Mouse (Mus musculus) liver, adult 10 weeks (tissue): ENCODE data around the gene Smc3. TPM values are rescaled to one million over a fixed set of nuclear protein-coding genes. Genes with fewer than 3 reads are reported as not detected.

Experiments
- polyA plus RNA-seq: library from polyadenylated mRNA; stranded (reverse); fragments of 350-450 nt; fragmentation: Illumina TruSeq; extraction: RNeasy Lipid Tissue Mini Kit (QIAGEN cat#74804); gene quantifications from one replicate; pipeline ENCODE4 v1.2.3, GENCODE M21; 2014; ENCODE audit warnings: low read depth, low replicate concordance

Gene Smc3
- polyA plus RNA-seq, result 26.4 TPM

GRCm38 (mm10) chr19:53599757-53600539 is at the start of gene Smc3:
TSS of gene Smc3 (plus strand) at chr19:53600398.

DNA sequence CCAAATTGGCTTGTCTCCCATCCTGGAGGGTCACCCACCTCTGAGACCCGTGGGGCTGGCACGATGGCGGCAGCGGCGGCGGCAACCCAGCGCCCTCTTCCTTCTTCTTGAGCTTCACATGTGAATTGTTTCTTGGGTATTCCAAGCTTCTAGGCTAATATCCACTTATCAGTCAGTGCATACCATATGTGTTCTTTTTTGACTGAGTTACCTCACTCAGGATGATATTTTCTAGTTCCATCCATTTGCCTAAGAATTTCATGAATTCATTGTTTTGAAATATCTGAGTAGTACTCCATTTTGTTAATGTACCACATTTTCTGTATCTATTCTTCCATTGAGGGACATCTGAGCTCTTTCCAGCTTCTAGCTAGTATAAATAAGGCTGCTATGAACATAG is 11.2 kb upstream of the Smc3 start, which contains the start of gene Nutf2-ps1:
TSS of gene Nutf2-ps1 (minus strand) at position 101 of the 400 bp plus-strand sequence.

GRCm38 (mm10) chr19:53676718-53677634 is 76.8 kb downstream of the Smc3 start, which contains the start of gene Rbm20:
TSS of gene Rbm20 (plus strand) at chr19:53677306.

Other genes starting within 250 kb of the Smc3 start
- not detected for gene Gm10197, start 228.6 kb upstream of the Smc3 start, polyA plus RNA-seq
- gene Smndc1, start 209.8 kb upstream of the Smc3 start, polyA plus RNA-seq, result 35.9 TPM
- 0.50 TPM for gene Dusp5, start 71.3 kb upstream of the Smc3 start, polyA plus RNA-seq
- gene Nutf2-ps1, start 11.3 kb upstream of the Smc3 start, polyA plus RNA-seq, result 10.7 TPM
- 0.61 TPM for gene Rbm20, start 76.9 kb downstream of the Smc3 start, polyA plus RNA-seq